ENCODE assay signal across 8 mouse cellular contexts in the genomic region with DNA sequence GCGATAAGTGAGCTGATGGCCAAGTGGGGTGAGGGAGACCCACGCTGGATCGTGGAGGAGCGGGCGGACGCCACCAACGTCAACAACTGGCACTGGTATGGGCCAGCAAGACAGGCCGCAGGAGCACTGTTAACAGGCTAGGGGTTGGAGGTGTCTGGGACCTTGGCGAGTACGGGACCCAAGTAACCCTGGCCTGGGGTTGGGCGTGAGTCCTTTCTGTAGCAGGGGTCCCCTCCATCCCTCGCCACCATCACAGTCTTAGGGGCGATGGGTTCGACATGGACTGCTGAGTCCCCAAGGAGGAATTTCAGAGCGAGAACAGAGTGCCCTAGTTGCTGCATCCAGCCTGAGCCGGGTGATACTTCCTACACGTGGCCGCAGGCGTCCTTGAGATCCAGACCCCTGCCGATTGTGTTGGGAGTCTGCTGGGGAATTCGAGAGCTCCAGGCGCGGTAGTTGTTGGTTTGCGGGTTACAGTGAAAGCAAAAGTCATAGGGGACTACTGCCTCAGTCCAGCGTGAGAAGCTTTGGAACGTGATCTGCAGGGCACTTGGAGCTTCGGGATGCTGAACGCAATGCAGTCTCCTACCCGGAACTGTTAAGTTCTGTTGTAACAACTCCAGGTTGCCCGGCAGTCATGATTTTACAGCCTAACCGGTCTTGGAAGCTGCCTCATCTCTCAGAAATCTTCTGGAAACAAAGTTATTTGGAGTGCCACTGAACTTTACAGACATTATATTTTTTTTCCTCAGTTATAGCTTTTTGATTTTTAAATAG. TPM values are rescaled to one million over a fixed set of nuclear protein-coding genes. Genes with fewer than 3 reads are reported as not detected.
DNase-seq lines count a peak whose midpoint lies in the region; ATAC-seq and TF ChIP-seq lines count a peak whose summit lies in the region.

No protein-coding gene starts in this region.

- H3K27ac ChIP-seq in heart, embryonic 12.5 days (ENCODE audit: poor library complexity, severe bottlenecking) = peak overlapping the region; percentile 89
- peak overlapping the region; percentile 91 for H3K27ac ChIP-seq in embryonic facial prominence, embryonic 15.5 days (replicated peaks)
- peak overlapping the region; percentile 87 for H3K27ac ChIP-seq in midbrain, embryonic 14.5 days (replicated peaks; ENCODE audit: low read depth, low read length)

- no peak for DNase-seq in heart, adult 8-10 months (ENCODE audit: low spot score)
- peak; percentile 28 for DNase-seq in large intestine, adult 2 months (ENCODE audit: low read depth, low spot score)
- peak; percentile 44 for DNase-seq in midbrain, embryonic 14.5 days
- DNase-seq in adipocyte (ENCODE audit: low spot score) = no peak
- no peak for DNase-seq in layer of hippocampus, adult 8-10 months (ENCODE audit: low spot score in 2 of 2)

- H3K4me3 ChIP-seq in heart, embryonic 12.5 days = peak overlapping the region; percentile 70
- H3K4me3 ChIP-seq in E14TG2a.4 (replicated peaks; ENCODE audit: low read length) = peak overlapping the region; percentile 97
- H3K4me3 ChIP-seq in embryonic facial prominence, embryonic 15.5 days (replicated peaks) = peak overlapping the region; percentile 80
- H3K4me3 ChIP-seq in midbrain, embryonic 14.5 days (replicated peaks; ENCODE audit: low read depth, low read length) = peak overlapping the region; percentile 71

- peak overlapping the region; percentile 80 for H3K9ac ChIP-seq in heart, embryonic 12.5 days
- H3K9ac ChIP-seq in embryonic facial prominence, embryonic 15.5 days = peak overlapping the region; percentile 84
- peak overlapping the region; percentile 78 for H3K9ac ChIP-seq in midbrain, embryonic 14.5 days (replicated peaks; ENCODE audit: low read length)

- peaks cover 12% of the 10 kb centered on the region for H3K4me1 ChIP-seq in heart, embryonic 12.5 days (replicated peaks)
- peaks cover 57% of the 10 kb centered on the region for H3K4me1 ChIP-seq in E14TG2a.4 (replicated peaks; ENCODE audit: low read depth, low read length)
- peaks cover 14% of the 10 kb centered on the region for H3K4me1 ChIP-seq in embryonic facial prominence, embryonic 15.5 days
- H3K4me1 ChIP-seq in midbrain, embryonic 14.5 days (ENCODE audit: control insufficient read depth, insufficient read depth, low read length) = peaks cover 20% of the 10 kb centered on the region

- WGBS in heart, embryonic 12.5 days = under 1% methylated on average over 31 of the region's 31 CpGs
- WGBS in embryonic facial prominence, embryonic 15.5 days = under 1% methylated on average over 31 of the region's 31 CpGs
- WGBS in large intestine, adult 2 months = under 1% methylated on average over 31 of the region's 31 CpGs
- WGBS in midbrain, embryonic 14.5 days = under 1% methylated on average over 31 of the region's 31 CpGs

- no peaks in the 10 kb centered on the region for H3K27me3 ChIP-seq in heart, embryonic 12.5 days (replicated peaks)
- H3K27me3 ChIP-seq in E14TG2a.4 (ENCODE audit: insufficient read depth, low read length) = no peaks in the 10 kb centered on the region
- H3K27me3 ChIP-seq in embryonic facial prominence, embryonic 15.5 days = no peaks in the 10 kb centered on the region
- H3K27me3 ChIP-seq in midbrain, embryonic 14.5 days (ENCODE audit: control insufficient read depth, insufficient read depth, low read length) = no peaks in the 10 kb centered on the region

- peak overlapping the region; percentile 90 for H3K4me2 ChIP-seq in heart, embryonic 12.5 days
- peak overlapping the region; percentile 82 for H3K4me2 ChIP-seq in embryonic facial prominence, embryonic 15.5 days (replicated peaks)
- peak overlapping the region; percentile 95 for H3K4me2 ChIP-seq in midbrain, embryonic 14.5 days (ENCODE audit: low read length)

- ATAC-seq in heart, embryonic 12.5 days (ENCODE audit: insufficient number of reproducible peaks, low FRiP score) = peak; percentile 73
- peak; percentile 63 for ATAC-seq in embryonic facial prominence, embryonic 15.5 days (ENCODE audit: insufficient number of reproducible peaks, low FRiP score, low TSS enrichment, low read depth)
- ATAC-seq in midbrain, embryonic 14.5 days (ENCODE audit: low FRiP score, low TSS enrichment) = no peak; the same call in none of the 2 replicates

- no peak for TF ChIP-seq CTCF in E14TG2a.4 (conservative IDR thresholded peaks at IDR 0.05; ENCODE audit: low read length)

- H3K36me3 ChIP-seq in heart, embryonic 12.5 days = peaks cover 52% of the 10 kb centered on the region
- peaks cover 64% of the 10 kb centered on the region for H3K36me3 ChIP-seq in E14TG2a.4 (ENCODE audit: insufficient read depth, low read length)
- peaks cover 49% of the 10 kb centered on the region for H3K36me3 ChIP-seq in embryonic facial prominence, embryonic 15.5 days
- H3K36me3 ChIP-seq in midbrain, embryonic 14.5 days (ENCODE audit: control insufficient read depth, insufficient read depth, low read length) = peaks cover 47% of the 10 kb centered on the region

- no peaks in the 10 kb centered on the region for H3K9me3 ChIP-seq in heart, embryonic 12.5 days (replicated peaks)
- no peaks in the 10 kb centered on the region for H3K9me3 ChIP-seq in E14TG2a.4 (ENCODE audit: low read length)
- no peaks in the 10 kb centered on the region for H3K9me3 ChIP-seq in embryonic facial prominence, embryonic 15.5 days (replicated peaks)
- H3K9me3 ChIP-seq in midbrain, embryonic 14.5 days (ENCODE audit: control insufficient read depth, low read length) = no peaks in the 10 kb centered on the region

RNA-seq across cellular contexts. Expression of a gene that starts 0.7 kb away (rescaled TPM):
- polyA plus RNA-seq in heart, embryonic 12.5 days (2016; fragmentation: Nextera tagmentation; extraction: Ambion mirVana) = 190 and 196 TPM in 2 replicates
- 100 to 1,000 TPM; 120 to 139 (median 131) TPM for total RNA-seq in heart, adult 8-10 months (2022)
- 220 and 223 TPM in 2 replicates for polyA plus RNA-seq in embryonic facial prominence, embryonic 15.5 days (2015; fragmentation: Nextera tagmentation; extraction: Ambion mirVana)
- polyA plus RNA-seq in large intestine, adult 2 months (2012; rRNA removed) = 55.9 and 60.9 TPM in 2 replicates
- 176 and 180 TPM in 2 replicates for polyA plus RNA-seq in midbrain, embryonic 14.5 days (2014; fragmentation: Nextera tagmentation; extraction: Ambion mirVana)
- 100 to 1,000 TPM; 150 to 192 (median 175) TPM for total RNA-seq in layer of hippocampus, adult 8-10 months (2022)

RNA-seq across cellular contexts. Expression of a gene that starts 1.0 kb away (rescaled TPM):
- 29.6 and 31.8 TPM in 2 replicates for polyA plus RNA-seq in heart, embryonic 12.5 days (2016; fragmentation: Nextera tagmentation; extraction: Ambion mirVana)
- total RNA-seq in heart, adult 8-10 months (2022) = 10 to 100 TPM; 23.5 to 25.1 (median 24.0) TPM
- polyA plus RNA-seq in embryonic facial prominence, embryonic 15.5 days (2015; fragmentation: Nextera tagmentation; extraction: Ambion mirVana) = 41.1 and 44.2 TPM in 2 replicates
- polyA plus RNA-seq in large intestine, adult 2 months (2012; rRNA removed) = 33.4 and 38.6 TPM in 2 replicates
- 60.6 and 70.1 TPM in 2 replicates for polyA plus RNA-seq in midbrain, embryonic 14.5 days (2014; fragmentation: Nextera tagmentation; extraction: Ambion mirVana)
- total RNA-seq in layer of hippocampus, adult 8-10 months (2022) = 10 to 100 TPM; 56.4 to 62.0 (median 61.4) TPM

RNA-seq across cellular contexts. Expression of a gene that starts 28.5 kb away (rescaled TPM):
- polyA plus RNA-seq in heart, embryonic 12.5 days (2016; fragmentation: Nextera tagmentation; extraction: Ambion mirVana) = 0.42 and 1.5 TPM in 2 replicates
- under 1 TPM in 3 of 4 experiments, not detected in 1; 0.33 to 0.66 (median 0.37) TPM for total RNA-seq in heart, adult 8-10 months (2022)
- polyA plus RNA-seq in embryonic facial prominence, embryonic 15.5 days (2015; fragmentation: Nextera tagmentation; extraction: Ambion mirVana) = 0.49 and 0.74 TPM in 2 replicates
- polyA plus RNA-seq in large intestine, adult 2 months (2012; rRNA removed) = 0.16 and 0.55 TPM in 2 replicates
- polyA plus RNA-seq in midbrain, embryonic 14.5 days (2014; fragmentation: Nextera tagmentation; extraction: Ambion mirVana) = 0.81 and 1.0 TPM in 2 replicates
- total RNA-seq in layer of hippocampus, adult 8-10 months (2022) = 1 to 10 TPM; 1.4 to 4.1 (median 2.7) TPM

RNA-seq across cellular contexts. Expression of a gene that starts 32.5 kb away (rescaled TPM):
- polyA plus RNA-seq in heart, embryonic 12.5 days (2016; fragmentation: Nextera tagmentation; extraction: Ambion mirVana) = 0.92 and 1.1 TPM in 2 replicates
- not detected for total RNA-seq in heart, adult 8-10 months (2022)
- polyA plus RNA-seq in embryonic facial prominence, embryonic 15.5 days (2015; fragmentation: Nextera tagmentation; extraction: Ambion mirVana) = 1.5 TPM in 2 replicates
- 0.25 and 0.32 TPM in 2 replicates for polyA plus RNA-seq in large intestine, adult 2 months (2012; rRNA removed)
- 0.75 and 1.0 TPM in 2 replicates for polyA plus RNA-seq in midbrain, embryonic 14.5 days (2014; fragmentation: Nextera tagmentation; extraction: Ambion mirVana)
- under 1 TPM in 2 of 4 experiments, not detected in 2; 0.29 TPM for total RNA-seq in layer of hippocampus, adult 8-10 months (2022)

Comparison
In these comparisons a context has a peak if more than half of its experiments do, and no peak if none do; other contexts are left out.
1. DNase-seq: peak in large intestine, adult 2 months (single experiment) and midbrain, embryonic 14.5 days (single experiment); none in heart, adult 8-10 months (single experiment), adipocyte (single experiment) and layer of hippocampus, adult 8-10 months (0 of 2).
2. Peak in every context shown above with its lines, with median percentiles within 50 percentile points of each other: H3K27ac ChIP-seq, H3K4me2 ChIP-seq, H3K4me3 ChIP-seq and H3K9ac ChIP-seq.